Mouse (Mus musculus) hindbrain, embryonic 16.5 days (tissue): ENCODE measurements around the gene Nadsyn1. TPM values are rescaled to one million over a fixed set of nuclear protein-coding genes. Genes with fewer than 3 reads are reported as not detected.

Experiments used
- ATAC-seq: fragments of 200-750 bp; cut with Nextera tagmentation; 2 replicates; pipeline ENCODE4 v1.8.0; 2017; ENCODE audit warnings: moderate TSS enrichment, moderate library complexity
- H3K27ac ChIP-seq: fragments of 300-500 bp; sonication (generic); 2 replicates; pipeline ENCODE4 v1.5.1; 2014; ENCODE audit warnings: low read depth, mild to moderate bottlenecking, control low read depth, low read length, moderate library complexity
- H3K27me3 ChIP-seq: fragments of 300-500 bp; sonication (generic); replicated peaks from 2 replicates; pipeline ENCODE4 v1.6.1; 2014; ENCODE audit warnings: low read length; ENCODE audit not compliant: control insufficient read depth, insufficient read depth
- H3K36me3 ChIP-seq: fragments of 300-500 bp; sonication (generic); 2 replicates; pipeline ENCODE4 v1.6.1; 2014; ENCODE audit warnings: mild to moderate bottlenecking, low read length, moderate library complexity, mixed read lengths; ENCODE audit not compliant: control insufficient read depth, insufficient read depth
- H3K4me1 ChIP-seq: fragments of 300-500 bp; sonication (generic); 2 replicates; pipeline ENCODE4 v1.6.1; 2014; ENCODE audit warnings: low read depth, low read length; ENCODE audit not compliant: control insufficient read depth, insufficient read depth
- H3K4me2 ChIP-seq: fragments of 300-500 bp; sonication (generic); 2 replicates; pipeline ENCODE4 v1.6.1; 2014; ENCODE audit warnings: mild to moderate bottlenecking, low read length, control low read depth, moderate library complexity
- H3K4me3 ChIP-seq: fragments of 300-500 bp; sonication (generic); 2 replicates; pipeline ENCODE4 v1.5.1; 2014; ENCODE audit warnings: mild to moderate bottlenecking, low read length, control low read depth, moderate library complexity
- H3K9ac ChIP-seq: fragments of 300-500 bp; sonication (generic); 2 replicates; pipeline ENCODE4 v1.6.1; 2014; ENCODE audit warnings: low read depth, mild to moderate bottlenecking, control low read depth, low read length, moderate library complexity
- H3K9me3 ChIP-seq: fragments of 300-500 bp; sonication (generic); 2 replicates; pipeline ENCODE4 v1.6.1; 2014; ENCODE audit warnings: mild to moderate bottlenecking, low read length, moderate library complexity; ENCODE audit not compliant: control insufficient read depth
- WGBS: fragments of 180-500 bp; shearing (Covaris S2); extraction: QIAGEN DNeasy Blood & Tissue Kit; methylation state at CpG from one replicate; pipeline ENCODE4 v1.1.7; 2014; 5-methylcytosine and 5-hydroxymethylcytosine counted together
- polyA plus RNA-seq: library from polyadenylated mRNA; unstranded; fragments of >200 nt; fragmentation: Nextera tagmentation; extraction: Ambion mirVana; gene quantifications from 2 replicates; pipeline ENCODE4 v1.2.1, GENCODE M21; 2015

Gene Nadsyn1
- polyA plus RNA-seq, 1 experiment from 2014 or later, result 7.0 TPM

GRCm38 (mm10) chr7:143783996-143784829, 38.4 kb downstream of the Nadsyn1 start, which contains the start of gene Mrgpre:
Gene Mrgpre (minus strand): TSS chr7:143784500.
- H3K4me2 ChIP-seq, result peak within 1 kb of the TSS; percentile 66
- peak; percentile 89 for ATAC-seq
- H3K36me3 ChIP-seq, result peaks cover 2% of the 10 kb centered on the region
- no peaks in the 10 kb centered on the region for H3K27me3 ChIP-seq
- 2% methylated on average over 20 of the region's 21 CpGs for WGBS
- H3K4me3 ChIP-seq, result peak within 1 kb of the TSS; percentile 58
- peak within 1 kb of the TSS; percentile 73 for H3K9ac ChIP-seq
- peaks cover 15% of the 10 kb centered on the region for H3K4me1 ChIP-seq
- peak within 1 kb of the TSS; percentile 81 for H3K27ac ChIP-seq
- no peaks in the 10 kb centered on the region for H3K9me3 ChIP-seq

GRCm38 (mm10) chr7:143783378-143783995, 39.2 kb downstream of the Nadsyn1 start:
- H3K27me3 ChIP-seq, result no peaks in the 10 kb centered on the region
- H3K9ac ChIP-seq, result peak overlapping the region; percentile 73
- H3K9me3 ChIP-seq, result no peaks in the 10 kb centered on the region
- H3K4me2 ChIP-seq, result peak overlapping the region; percentile 66
- WGBS, result 15% methylated on average over 5 of the region's 6 CpGs
- ATAC-seq, result peak; percentile 73
- H3K4me3 ChIP-seq, result peak overlapping the region; percentile 58
- H3K36me3 ChIP-seq, result peaks cover 2% of the 10 kb centered on the region
- H3K4me1 ChIP-seq, result peaks cover 15% of the 10 kb centered on the region
- peak overlapping the region; percentile 81 for H3K27ac ChIP-seq

GRCm38 (mm10) chr7:143777375-143777774, 45.3 kb downstream of the Nadsyn1 start:
- Histone ChIP-seq H3K9ac (no peak overlapping the region), H3K27ac (no peak overlapping the region), H3K4me2 (no peak overlapping the region), H3K27me3 (no peaks in the 10 kb centered on the region), H3K4me3 (no peak overlapping the region), H3K36me3 (peaks cover 2% of the 10 kb centered on the region), H3K4me1 (no peaks in the 10 kb centered on the region), H3K9me3 (no peaks in the 10 kb centered on the region)
- WGBS, result 61% methylated on average over 2 of the region's 2 CpGs
- no peak for ATAC-seq

GRCm38 (mm10) chr7:143776137-143776536, 46.5 kb downstream of the Nadsyn1 start:
- no peak overlapping the region for H3K27ac ChIP-seq
- H3K36me3 ChIP-seq, result peaks cover 1% of the 10 kb centered on the region
- no peak for ATAC-seq
- H3K27me3 ChIP-seq, result no peaks in the 10 kb centered on the region
- H3K9me3 ChIP-seq, result no peaks in the 10 kb centered on the region
- no peak overlapping the region for H3K4me3 ChIP-seq
- no peak overlapping the region for H3K4me2 ChIP-seq
- 27% methylated on average over 3 of the region's 3 CpGs for WGBS
- H3K4me1 ChIP-seq, result no peaks in the 10 kb centered on the region
- no peak overlapping the region for H3K9ac ChIP-seq

- Histone ChIP-seq H3K36me3 (no peaks in the 10 kb centered on the region), H3K4me1 (no peaks in the 10 kb centered on the region), H3K9ac (no peak overlapping the region), H3K4me2 (no peak overlapping the region), H3K27ac (no peak overlapping the region), H3K4me3 (no peak overlapping the region), H3K9me3 (no peaks in the 10 kb centered on the region), H3K27me3 (0 out of 2 replicates have a peak, but pooled peaks cover 6% of the 10 kb centered on the region)
- ATAC-seq, result no peak
- WGBS, result 74% methylated on average over 1 of the region's 1 CpGs
Observed at GRCm38 (mm10) chr7:143769461-143769860, 53.2 kb downstream of the Nadsyn1 start.

GRCm38 (mm10) chr7:143768267-143768666, 54.4 kb downstream of the Nadsyn1 start:
- H3K4me3 ChIP-seq, result no peak overlapping the region
- H3K9ac ChIP-seq, result no peak overlapping the region
- WGBS, result 78% methylated on average over 6 of the region's 6 CpGs
- peaks cover 8% of the 10 kb centered on the region; the same call in 1 of the 2 replicates for H3K27me3 ChIP-seq
- no peaks in the 10 kb centered on the region for H3K36me3 ChIP-seq
- H3K4me1 ChIP-seq, result no peaks in the 10 kb centered on the region
- no peak overlapping the region for H3K4me2 ChIP-seq
- H3K27ac ChIP-seq, result no peak overlapping the region
- ATAC-seq, result no peak
- H3K9me3 ChIP-seq, result no peaks in the 10 kb centered on the region

- no peaks in the 10 kb centered on the region for H3K36me3 ChIP-seq
- H3K4me1 ChIP-seq, result no peaks in the 10 kb centered on the region
- H3K9ac ChIP-seq, result no peak within 1 kb of the TSS
- 52% methylated on average over 6 of the region's 6 CpGs for WGBS
- no peaks in the 10 kb centered on the region for H3K9me3 ChIP-seq
- H3K27ac ChIP-seq, result no peak within 1 kb of the TSS
- H3K4me2 ChIP-seq, result no peak within 1 kb of the TSS
- peaks cover 8% of the 10 kb centered on the region; the same call in 1 of the 2 replicates for H3K27me3 ChIP-seq
- no peak for ATAC-seq
- no peak within 1 kb of the TSS for H3K4me3 ChIP-seq
Observed at GRCm38 (mm10) chr7:143766893-143767292, 55.8 kb downstream of the Nadsyn1 start, which contains the start of gene Mrgprg. Gene Mrgprg (minus strand): TSS chr7:143766993.

GRCm38 (mm10) chr7:143764876-143765530, 57.6 kb downstream of the Nadsyn1 start:
- Histone ChIP-seq H3K4me2 (no peak overlapping the region), H3K36me3 (no peaks in the 10 kb centered on the region), H3K9me3 (no peaks in the 10 kb centered on the region), H3K4me1 (no peaks in the 10 kb centered on the region), H3K27me3 (peaks cover 8% of the 10 kb centered on the region; the same call in 1 of the 2 replicates), H3K27ac (no peak overlapping the region), H3K9ac (no peak overlapping the region), H3K4me3 (no peak overlapping the region)
- ATAC-seq, result no peak
- 74% methylated on average over 19 of the region's 19 CpGs for WGBS

- Histone ChIP-seq H3K4me1 (no peaks in the 10 kb centered on the region), H3K27me3 (peaks cover 8% of the 10 kb centered on the region; the same call in 1 of the 2 replicates), H3K9ac (no peak overlapping the region), H3K4me2 (no peak overlapping the region), H3K9me3 (no peaks in the 10 kb centered on the region), H3K27ac (no peak overlapping the region), H3K4me3 (no peak overlapping the region), H3K36me3 (no peaks in the 10 kb centered on the region)
- peak; percentile 30; the same call in 1 of the 2 replicates for ATAC-seq
- 11% methylated on average over 3 of the region's 3 CpGs for WGBS
Observed at GRCm38 (mm10) chr7:143763794-143764193, 58.9 kb downstream of the Nadsyn1 start.
